Mouse (Mus musculus) embryonic fibroblast, embryonic 13.5 days (primary cell): ENCODE measurements at regions not wholly inside any gene's neighbourhood (a gene's known extent, or its start where the extent isn't known, plus 50 kb on each side); places are given as distances from the start of the nearest gene placed in this dataset.
A peak's percentile ranks its signal among the peaks of the same experiment; 100 is the strongest.

Experiments
- H3K27ac ChIP-seq: 2 replicates; pipeline ENCODE4 v1.5.1; 2012; ENCODE audit warnings: low read length, control low read depth, inconsistent platforms; ENCODE audit not compliant: insufficient read depth
- H3K4me1 ChIP-seq: 2 replicates; pipeline ENCODE4 v1.6.1; 2011; ENCODE audit warnings: low read length; ENCODE audit not compliant: control insufficient read depth, insufficient read depth
- H3K4me3 ChIP-seq: 2 replicates; pipeline ENCODE4 v1.5.1; 2011; ENCODE audit warnings: mild to moderate bottlenecking, control low read depth, low read length; ENCODE audit not compliant: insufficient read depth
- CTCF ChIP-seq: IDR thresholded peaks from 2 replicates; pipeline ENCODE4 v1.5.1; 2011; ENCODE audit warnings: mild to moderate bottlenecking, control low read depth, low read length, moderate library complexity, borderline replicate concordance; ENCODE audit not compliant: insufficient read depth
- POLR2A ChIP-seq: IDR thresholded peaks from 2 replicates; pipeline ENCODE4 v1.6.1; 2011; ENCODE audit warnings: low read depth, mild to moderate bottlenecking, control low read depth, low read length, moderate library complexity

- H3K4me1 ChIP-seq = peaks cover 7% of the 10 kb centered on the region
- no peak overlapping the region for H3K4me3 ChIP-seq
- peak overlapping the region; percentile 80 for H3K27ac ChIP-seq
- TF ChIP-seq CTCF = no peak
- no peak for TF ChIP-seq POLR2A
These were observed 100.5 kb upstream of the Smim23 start for GRCm38 (mm10) chr11:32924932-32925331.

GRCm38 (mm10) chr11:32913071-32913470 lies 88.7 kb upstream of the Smim23 start:
- TF ChIP-seq POLR2A (no peak), CTCF (no peak)
- Histone ChIP-seq H3K4me3 (no peak overlapping the region), H3K4me1 (no peaks in the 10 kb centered on the region), H3K27ac (no peak overlapping the region)

- no peak for TF ChIP-seq CTCF
- TF ChIP-seq POLR2A = no peak
- H3K27ac ChIP-seq = no peak overlapping the region
- no peaks in the 10 kb centered on the region for H3K4me1 ChIP-seq
- no peak overlapping the region for H3K4me3 ChIP-seq
These were observed 87.4 kb upstream of the Smim23 start for GRCm38 (mm10) chr11:32911791-32912190.

- Histone ChIP-seq H3K4me1 (no peaks in the 10 kb centered on the region), H3K4me3 (no peak overlapping the region), H3K27ac (no peak overlapping the region)
- TF ChIP-seq CTCF (no peak), POLR2A (no peak)
These were observed 84.5 kb upstream of the Smim23 start for GRCm38 (mm10) chr11:32908723-32909411.

- Histone ChIP-seq H3K4me3 (no peak overlapping the region), H3K4me1 (no peaks in the 10 kb centered on the region), H3K27ac (no peak overlapping the region)
- TF ChIP-seq POLR2A (no peak), CTCF (no peak)
These were observed 83.3 kb upstream of the Smim23 start for GRCm38 (mm10) chr11:32907520-32908233.

GRCm38 (mm10) chr11:32903970-32904369 lies 79.6 kb upstream of the Smim23 start:
- peaks cover 7% of the 10 kb centered on the region; the same call in 1 of the 2 replicates for H3K4me1 ChIP-seq
- TF ChIP-seq POLR2A (no peak), CTCF (no peak)

GRCm38 (mm10) chr11:32903389-32903788 lies 79.0 kb upstream of the Smim23 start:
- TF ChIP-seq POLR2A (no peak), CTCF (no peak)
- Histone ChIP-seq H3K27ac (no peak overlapping the region), H3K4me3 (no peak overlapping the region), H3K4me1 (peaks cover 7% of the 10 kb centered on the region; the same call in 1 of the 2 replicates)

More at GRCm38 (mm10) chr11:32903970-32904369, 79.6 kb upstream of the Smim23 start:
- H3K27ac ChIP-seq = no peak overlapping the region
- no peak overlapping the region for H3K4me3 ChIP-seq

- Histone ChIP-seq H3K4me1 (peaks cover 7% of the 10 kb centered on the region; the same call in 1 of the 2 replicates), H3K27ac (no peak overlapping the region), H3K4me3 (no peak overlapping the region)
- no peak for TF ChIP-seq POLR2A
- TF ChIP-seq CTCF = no peak
These were observed 78.5 kb upstream of the Smim23 start for GRCm38 (mm10) chr11:32902923-32903322.

GRCm38 (mm10) chr11:32900437-32900836 lies 76.0 kb upstream of the Smim23 start:
- Histone ChIP-seq H3K4me3 (no peak overlapping the region), H3K4me1 (peaks cover 7% of the 10 kb centered on the region; the same call in 1 of the 2 replicates), H3K27ac (no peak overlapping the region)
- TF ChIP-seq POLR2A (no peak), CTCF (no peak)
